Mouse (Mus musculus) cerebellum, adult 8-10 months (tissue): ENCODE measurements around the gene Pikfyve.

Experiments
- DNase-seq: peaks from one replicate; pipeline ENCODE4 v3.0.0; 2022

The Pikfyve gene

DNA sequence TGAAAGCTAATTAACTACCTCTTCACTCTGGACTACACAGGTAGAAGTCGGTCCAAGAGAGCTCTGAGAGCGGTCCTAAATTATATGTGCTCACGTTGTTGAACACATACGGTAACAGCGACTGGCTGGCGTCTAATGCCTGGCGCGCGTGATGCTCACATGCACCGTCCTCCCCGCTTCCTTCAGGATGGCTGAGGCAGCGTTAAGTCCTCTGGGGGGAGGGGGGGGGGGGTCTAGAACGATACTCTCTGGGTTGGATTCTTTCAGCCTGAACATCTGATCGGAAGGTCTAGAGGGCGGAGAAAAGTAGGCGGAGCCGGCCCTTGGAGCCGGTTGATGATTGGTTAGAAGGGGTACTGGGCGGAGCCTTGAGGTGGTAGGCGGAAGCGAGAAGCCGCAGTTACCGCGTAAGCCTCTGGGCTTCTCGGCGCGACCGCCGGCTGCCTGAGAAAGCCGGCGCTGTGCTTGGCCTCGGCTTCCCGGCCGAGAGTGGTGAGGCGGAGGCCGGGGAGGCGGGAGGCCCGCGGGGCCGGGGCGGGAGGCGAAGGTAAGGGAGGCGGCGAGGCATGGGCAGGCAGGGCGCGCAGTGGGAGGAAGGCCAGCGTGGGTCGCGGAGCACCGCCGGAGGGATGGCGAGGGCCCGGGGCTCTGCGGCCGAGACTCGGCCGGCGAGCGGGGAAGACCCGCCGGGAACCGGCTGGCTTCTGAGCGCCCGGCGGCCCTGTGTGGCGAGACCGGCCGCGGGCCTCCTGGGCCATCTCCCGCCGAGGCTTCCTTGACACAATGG lies at the start of gene Pikfyve, which contains the start of gene Idh1:
Gene Pikfyve, plus strand, starts transcription at position 397 of the 787 bp plus-strand sequence.
Gene Idh1, minus strand, starts transcription at position 214 of the 787 bp plus-strand sequence.
- DNase-seq = peak; percentile 98

DNA sequence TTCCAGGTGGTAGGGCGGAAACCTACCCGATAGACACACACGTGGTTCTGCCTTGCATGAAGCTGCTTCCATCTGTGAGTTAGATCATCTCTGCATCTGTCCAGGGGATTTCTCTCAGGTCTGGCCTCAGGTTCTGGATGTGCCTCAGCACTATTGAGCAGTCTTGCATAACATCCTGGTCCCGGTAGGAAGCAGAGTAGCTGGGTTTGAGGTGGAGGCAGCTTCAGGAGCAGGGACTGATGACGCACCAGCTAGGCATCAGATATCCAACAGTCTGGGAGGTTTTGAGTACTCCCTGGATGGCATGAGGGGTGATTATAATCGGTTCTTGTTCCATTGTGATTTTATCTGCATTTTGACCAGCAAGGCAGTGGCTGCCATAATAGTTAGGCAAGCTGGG lies 48.9 kb upstream of the Pikfyve start:
- no peak for DNase-seq

- no peak for DNase-seq
Measured at GRCm38 (mm10) chr1:65144783-65145182, 41.7 kb upstream of the Pikfyve start.

DNA sequence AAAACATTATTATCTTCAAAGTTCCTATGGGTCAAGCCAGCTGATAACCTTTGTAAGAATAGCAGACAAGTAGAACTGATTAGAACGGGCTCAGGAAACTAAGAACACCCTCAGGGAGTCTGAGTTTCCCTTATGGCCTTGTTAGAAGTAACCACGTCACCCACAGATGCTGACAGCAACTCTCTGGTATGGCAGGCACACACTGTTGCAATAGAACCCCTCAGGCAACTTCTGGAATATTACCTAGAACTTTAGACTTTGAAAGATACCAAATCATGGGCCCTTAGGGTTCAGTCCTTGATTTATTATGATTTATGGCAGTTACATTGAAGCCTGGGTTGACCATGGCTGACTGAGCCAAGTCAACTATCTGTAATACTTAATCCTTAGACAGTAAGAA lies 39.9 kb upstream of the Pikfyve start:
- no peak for DNase-seq

DNA sequence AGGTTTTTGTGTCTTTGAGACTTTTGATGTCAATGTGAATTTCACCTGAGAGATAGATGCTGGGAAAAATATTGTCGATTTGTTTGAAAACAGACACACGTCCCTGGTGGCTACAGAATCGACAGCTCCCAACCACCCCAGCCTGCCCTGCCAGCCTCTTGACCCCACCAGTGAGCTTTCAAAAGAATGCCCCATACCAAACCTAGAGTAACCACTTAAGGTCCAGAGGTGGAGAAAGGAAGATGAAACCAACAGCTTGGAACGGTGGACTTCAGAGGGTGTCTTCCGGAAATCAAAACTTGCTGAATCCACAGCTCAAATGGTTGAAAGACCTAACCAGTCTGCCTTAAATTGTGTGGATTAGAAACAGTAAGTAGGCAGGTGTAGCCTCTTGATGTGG lies 39.2 kb upstream of the Pikfyve start:
- no peak for DNase-seq

DNA sequence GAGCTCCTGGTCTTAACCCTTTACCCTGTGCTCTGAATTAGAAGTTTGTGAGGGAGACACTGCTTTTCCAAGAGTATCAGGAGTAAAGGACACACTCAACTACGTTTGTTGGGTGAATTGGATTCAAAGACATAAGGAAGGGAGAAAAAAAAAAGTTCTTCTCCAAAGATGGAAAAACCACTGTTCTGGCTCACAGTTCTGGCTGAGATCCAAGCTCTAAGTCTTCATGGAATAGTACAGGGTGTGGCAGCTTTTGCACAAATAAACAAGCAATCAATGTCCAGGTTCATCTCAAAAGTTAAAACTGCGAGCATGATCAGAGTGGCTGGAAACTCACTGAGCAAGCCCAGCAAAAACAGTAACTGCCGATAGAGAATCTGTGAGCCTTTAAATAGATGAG lies 38.5 kb upstream of the Pikfyve start:
- DNase-seq = no peak

- no peak for DNase-seq
Measured at GRCm38 (mm10) chr1:65154814-65155213, 31.7 kb upstream of the Pikfyve start.

DNA sequence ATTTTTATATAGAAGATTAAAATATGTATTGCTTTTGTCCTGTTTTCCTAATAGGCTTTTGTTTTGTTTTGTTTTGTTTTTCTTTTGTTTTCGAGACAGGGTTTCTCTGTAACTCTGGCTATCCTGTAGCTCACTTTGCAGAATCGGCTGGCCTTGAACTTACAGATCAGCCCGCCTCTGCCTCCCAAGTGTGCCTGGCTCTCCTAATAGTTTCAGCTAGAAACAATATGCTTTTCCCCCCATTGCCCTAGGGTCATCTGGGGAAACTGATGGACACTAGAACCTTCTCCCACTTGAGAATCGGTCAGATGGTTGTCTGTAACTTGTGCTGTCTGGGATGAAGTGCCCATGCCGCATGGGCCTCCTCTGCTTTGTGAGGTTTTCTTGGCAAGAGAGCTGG lies 30.4 kb upstream of the Pikfyve start:
- no peak for DNase-seq

DNA sequence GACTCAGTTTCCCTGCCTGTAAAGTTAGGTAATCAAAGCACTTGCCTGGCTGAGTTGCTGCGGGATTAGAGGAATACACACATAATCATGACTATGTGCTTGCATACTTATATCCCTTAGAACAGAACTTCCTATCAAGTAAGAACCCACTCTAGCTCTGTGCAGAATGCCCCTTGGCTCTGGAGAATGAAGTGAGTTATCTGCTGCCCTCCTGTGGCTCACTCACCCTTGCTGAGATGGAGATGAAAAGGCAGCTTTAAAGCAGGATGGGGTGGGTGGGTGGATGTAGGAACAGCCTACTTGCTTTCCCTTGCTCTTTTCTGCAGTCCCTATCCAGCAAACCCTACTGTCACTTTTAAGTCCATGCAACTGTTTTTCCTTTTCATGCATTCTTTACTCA lies 24.3 kb upstream of the Pikfyve start:
- no peak for DNase-seq

DNA sequence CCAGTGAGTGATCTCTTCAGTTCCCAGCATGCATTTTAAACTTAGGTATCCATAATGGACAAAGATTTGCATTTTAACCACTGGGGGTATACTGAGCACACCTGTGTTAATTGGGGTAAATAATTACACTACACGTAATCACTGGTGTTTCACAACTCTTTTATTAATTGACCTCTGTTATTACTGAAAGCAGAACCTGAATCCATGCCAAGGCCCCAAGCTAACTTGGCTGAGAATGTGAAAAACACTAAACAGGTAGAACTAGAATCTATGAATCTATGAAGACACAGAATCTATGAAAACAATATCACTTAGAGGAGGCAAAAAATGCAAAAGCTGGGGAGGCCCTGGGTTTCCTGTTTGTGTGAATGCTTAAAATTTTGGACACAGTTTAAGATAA lies 19.0 kb upstream of the Pikfyve start:
- DNase-seq = no peak

- no peak for DNase-seq
Measured at GRCm38 (mm10) chr1:65169536-65169935, 16.9 kb upstream of the Pikfyve start.

DNA sequence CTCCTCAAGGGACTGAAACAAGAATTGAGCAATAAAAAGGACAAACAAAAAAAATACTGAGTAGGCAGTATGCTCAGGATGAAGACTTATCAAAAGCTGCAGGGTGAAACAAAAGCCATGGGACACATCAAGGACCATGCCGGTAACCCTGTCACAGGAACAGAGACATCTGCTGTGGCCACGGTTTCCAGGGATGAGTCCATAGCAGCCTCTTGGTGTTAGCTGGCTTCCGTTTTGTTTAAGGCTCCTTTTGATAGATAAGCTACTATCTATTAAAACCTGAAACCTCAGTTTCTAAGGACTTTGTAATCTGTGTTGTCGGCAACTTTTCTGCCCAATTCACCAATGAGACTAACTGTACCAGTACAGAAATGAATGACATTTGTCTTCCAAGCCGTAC lies 16.5 kb upstream of the Pikfyve start:
- DNase-seq = no peak

- DNase-seq = no peak
Measured at GRCm38 (mm10) chr1:65171579-65171978, 14.9 kb upstream of the Pikfyve start.

DNA sequence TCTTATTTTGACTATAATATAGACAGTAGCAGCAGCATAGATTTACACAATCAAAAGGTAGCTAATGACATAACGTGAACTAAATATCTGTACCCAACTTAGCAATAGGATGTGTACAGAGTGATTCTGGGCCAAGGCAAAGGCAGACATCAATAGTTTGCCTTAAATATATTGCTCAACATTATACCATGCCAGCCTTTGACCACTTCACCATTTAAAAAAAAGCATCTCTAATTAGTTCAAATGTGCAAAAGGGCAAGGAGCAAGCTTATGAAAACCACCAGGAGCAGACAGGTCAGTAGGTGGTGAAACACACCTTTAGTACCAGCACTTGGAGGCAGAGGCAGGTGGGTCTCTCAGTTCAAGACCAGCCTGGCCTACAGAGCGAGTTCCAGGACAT lies 12.8 kb upstream of the Pikfyve start:
- no peak for DNase-seq

DNA sequence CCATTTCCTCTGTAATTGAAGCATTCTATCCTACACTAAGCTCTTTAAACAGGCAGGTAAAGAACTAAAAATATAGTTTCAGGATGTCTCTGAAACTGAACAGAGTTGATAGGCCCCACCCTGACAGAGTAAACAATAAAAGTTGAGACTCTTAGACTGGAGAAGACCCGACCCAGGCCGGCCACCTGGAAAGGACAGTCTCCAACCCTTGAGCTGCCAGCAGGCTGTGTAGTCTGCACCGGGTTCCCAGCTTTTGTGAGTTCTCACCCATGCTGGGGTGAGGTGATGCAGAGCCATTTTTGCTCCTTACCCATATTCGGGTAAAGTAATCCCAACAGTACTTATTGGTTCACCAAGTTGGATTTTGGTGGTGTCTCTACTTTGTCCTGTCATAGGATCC lies 10.3 kb upstream of the Pikfyve start:
- no peak for DNase-seq

- no peak for DNase-seq
Measured at GRCm38 (mm10) chr1:65176912-65177311, 9.6 kb upstream of the Pikfyve start.

- no peak for DNase-seq
Measured at GRCm38 (mm10) chr1:65177452-65177851, 9.0 kb upstream of the Pikfyve start.

DNA sequence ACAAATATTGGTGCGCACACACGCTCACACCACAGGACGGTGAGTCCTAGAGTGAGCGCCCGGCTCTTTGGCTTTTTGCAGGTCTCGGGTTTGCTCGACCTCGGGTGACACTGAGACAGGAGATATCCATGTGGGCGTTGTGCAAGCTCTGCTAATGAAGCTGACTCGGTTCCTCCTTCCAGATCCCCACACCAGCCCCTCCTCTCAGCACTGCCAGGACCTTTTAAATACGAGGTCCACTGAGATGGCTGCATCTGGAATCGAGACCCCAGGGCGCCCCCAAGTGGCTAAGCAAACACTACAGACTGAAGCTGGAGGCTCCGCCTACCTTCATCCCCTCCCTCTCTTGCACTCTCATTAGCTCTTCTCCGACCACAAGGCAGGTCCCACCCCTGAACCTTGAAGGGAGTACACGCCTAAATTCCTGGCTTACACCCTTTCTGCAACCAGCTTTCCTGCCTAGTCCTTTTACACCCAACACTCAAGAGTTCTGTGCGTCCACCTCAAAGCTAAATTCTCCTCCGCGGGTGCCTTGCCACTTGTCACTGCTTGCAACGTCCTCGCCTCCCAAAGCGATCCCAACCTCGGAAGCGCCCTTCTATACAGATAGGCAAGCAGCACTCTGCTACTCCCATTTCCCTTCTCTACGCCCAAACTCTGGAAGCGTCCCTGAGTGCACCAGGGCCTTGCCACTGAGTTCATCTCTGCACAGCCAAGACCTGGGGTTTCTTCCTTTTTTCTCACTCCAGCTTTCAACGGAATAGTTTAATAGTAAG lies 8.2 kb upstream of the Pikfyve start:
- DNase-seq = peak; percentile 83

- DNase-seq = peak; percentile 95
Measured at GRCm38 (mm10) chr1:65178902-65179432, 7.5 kb upstream of the Pikfyve start.

DNA sequence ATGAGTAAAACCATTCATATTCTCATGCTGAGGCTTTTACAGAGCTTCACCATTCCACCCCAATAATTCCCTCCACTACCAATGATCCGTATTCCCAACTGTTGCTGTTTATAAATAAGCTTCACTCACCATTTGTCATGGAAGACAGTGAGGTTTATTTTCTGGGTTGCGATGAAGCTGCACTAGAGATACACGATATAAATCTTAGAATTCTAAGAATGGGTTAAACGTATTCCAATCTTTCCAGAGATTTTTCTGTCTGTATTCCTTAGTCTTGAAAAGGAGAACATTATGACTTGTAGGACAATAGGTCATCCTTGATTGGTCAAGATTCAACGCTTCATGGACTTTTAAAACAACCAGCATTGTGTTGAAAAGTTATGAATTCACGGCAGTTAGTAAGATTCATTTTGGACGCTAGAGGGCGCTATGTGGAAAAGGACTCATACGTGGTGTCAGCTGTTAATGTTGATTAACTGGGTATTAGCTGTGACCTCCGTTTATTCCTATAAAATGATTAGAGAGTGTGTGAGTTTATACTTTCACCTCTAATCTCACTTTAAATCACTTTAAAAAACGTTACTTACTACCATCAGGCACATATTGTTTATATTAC lies 6.7 kb upstream of the Pikfyve start:
- peak; percentile 68 for DNase-seq

DNA sequence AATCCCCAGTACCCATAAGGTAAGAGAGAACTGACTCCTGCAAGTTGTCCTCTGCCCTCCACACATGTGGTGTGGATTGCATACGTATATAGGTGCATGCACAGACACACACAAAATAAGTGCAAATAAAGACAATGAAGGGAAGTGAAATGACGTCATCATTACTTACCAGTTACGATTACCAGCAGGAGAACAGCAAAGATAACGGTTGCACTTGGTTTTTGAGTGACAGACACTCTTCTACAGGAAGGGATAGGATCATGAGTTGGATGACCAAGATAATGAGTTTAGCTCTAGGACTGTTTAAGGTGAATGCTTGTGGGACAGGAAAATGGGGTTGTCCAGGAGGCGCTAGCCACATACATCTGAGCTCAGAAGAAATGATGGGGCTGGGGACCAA lies 5.0 kb upstream of the Pikfyve start:
- no peak for DNase-seq

DNA sequence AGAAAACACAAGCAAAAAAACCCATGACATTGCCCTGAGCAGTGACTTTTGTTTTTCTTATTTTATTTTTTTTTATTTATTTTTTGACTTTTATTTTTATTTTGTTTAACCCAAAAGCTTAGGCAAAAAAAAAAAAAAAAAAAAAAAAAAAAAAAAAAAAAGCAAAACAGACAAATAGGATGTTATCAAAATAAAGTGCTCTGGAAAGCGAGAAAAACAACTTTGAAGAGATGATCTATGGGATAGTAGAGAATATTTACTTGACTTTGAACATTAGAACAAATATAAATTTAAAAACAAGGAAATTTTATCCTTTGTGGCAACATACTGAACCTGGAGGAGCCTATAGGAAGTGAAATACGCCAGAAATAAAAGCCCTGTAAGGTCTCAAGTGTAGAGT lies 2.5 kb upstream of the Pikfyve start:
- no peak for DNase-seq

DNA sequence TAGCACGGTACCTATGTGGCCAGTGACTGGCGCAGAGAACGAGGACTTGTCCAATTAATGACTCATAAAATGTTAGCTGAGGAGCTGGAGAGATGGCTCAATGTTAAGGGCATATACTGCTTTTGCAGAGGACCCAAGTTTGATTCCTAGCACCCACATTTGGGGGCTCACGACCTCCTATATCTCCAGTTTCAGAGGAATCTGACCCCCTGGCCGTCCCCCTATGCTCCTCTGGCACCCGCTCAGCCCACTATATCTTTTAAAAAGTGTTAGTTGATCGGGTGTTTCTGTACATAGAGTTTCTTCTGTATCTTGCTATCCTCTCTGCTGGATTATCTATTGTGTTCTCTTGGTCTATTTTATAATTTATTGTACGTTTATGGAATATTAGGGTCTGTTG lies 1.5 kb upstream of the Pikfyve start:
- DNase-seq = no peak
